Mouse (Mus musculus) kidney, postnatal 0 days (tissue): ENCODE data around the gene Cib4. TPM values are rescaled to one million over a fixed set of nuclear protein-coding genes. Genes with fewer than 3 reads are reported as not detected.

Experiments used
- ATAC-seq: fragments of 200-750 bp; cut with Nextera tagmentation; replicated peaks from 2 replicates; pipeline ENCODE4 v1.8.0; 2017; ENCODE audit warnings: low read depth, moderate number of reproducible peaks, moderate TSS enrichment, moderate library complexity; ENCODE audit not compliant: low FRiP score
- DNase-seq: peaks from one replicate; pipeline ENCODE4 v3.0.0-alpha.2; 2016; ENCODE audit warnings: low spot score
- H3K27ac ChIP-seq: fragments of 300-500 bp; sonication (generic); 2 replicates; pipeline ENCODE4 v1.5.1; 2014; ENCODE audit warnings: mild to moderate bottlenecking
- H3K27me3 ChIP-seq: fragments of 300-500 bp; sonication (generic); 2 replicates; pipeline ENCODE4 v1.6.1; 2014; ENCODE audit warnings: low read length, mixed read lengths; ENCODE audit not compliant: insufficient read depth
- H3K36me3 ChIP-seq: fragments of 300-500 bp; sonication (generic); 2 replicates; pipeline ENCODE4 v1.6.1; 2014; ENCODE audit warnings: low read length, mixed read lengths; ENCODE audit not compliant: insufficient read depth
- H3K4me1 ChIP-seq: fragments of 300-500 bp; sonication (generic); replicated peaks from 2 replicates; pipeline ENCODE4 v1.6.1; 2014; ENCODE audit warnings: antibody characterized with exemption, low read length, mixed read lengths; ENCODE audit not compliant: insufficient read depth
- H3K4me2 ChIP-seq: fragments of 300-500 bp; sonication (generic); 2 replicates; pipeline ENCODE4 v1.6.1; 2014; ENCODE audit warnings: mild to moderate bottlenecking, low read length, moderate library complexity, mixed read lengths
- H3K4me3 ChIP-seq: fragments of 300-500 bp; sonication (generic); replicated peaks from 2 replicates; pipeline ENCODE4 v1.5.1; 2014; ENCODE audit warnings: low read depth, low read length
- H3K9ac ChIP-seq: fragments of 300-500 bp; sonication (generic); 2 replicates; pipeline ENCODE4 v1.6.1; 2014; ENCODE audit warnings: low read depth, low read length
- H3K9me3 ChIP-seq: fragments of 300-500 bp; sonication (generic); replicated peaks from 2 replicates; pipeline ENCODE4 v1.6.1; 2016; ENCODE audit warnings: low read length, inconsistent platforms, mixed read lengths
- CTCF ChIP-seq: IDR thresholded peaks from 2 replicates; pipeline ENCODE4 v1.5.1; 2016; ENCODE audit warnings: antibody characterized with exemption, low read depth, mild to moderate bottlenecking, moderate library complexity
- WGBS: fragments of 180-500 bp; shearing (Covaris S2); extraction: QIAGEN DNeasy Blood & Tissue Kit; methylation state at CpG from one replicate; pipeline ENCODE4 v1.1.7; 2014; 5-methylcytosine and 5-hydroxymethylcytosine counted together
- polyA plus RNA-seq: library from polyadenylated mRNA; unstranded; fragments of >200 nt; fragmentation: Nextera tagmentation; extraction: Ambion mirVana; gene quantifications from 2 replicates; pipeline ENCODE4 v1.2.1, GENCODE M21; 2015

Gene Cib4
- not detected in 2 replicates for polyA plus RNA-seq

- no peak within 1 kb of the TSS for H3K9ac ChIP-seq
- 44% methylated on average over 2 of the region's 2 CpGs for WGBS
- ATAC-seq, result no peak; the same call in 1 of the 2 replicates
Observed at GRCm38 (mm10) chr5:30545698-30546097, at the start of gene Cib4. TSS of gene Cib4 (minus strand) at chr5:30545836.

GRCm38 (mm10) chr5:30594953-30595560, 49.4 kb upstream of the Cib4 start:
- 56% methylated on average over 6 of the region's 6 CpGs for WGBS
- no peak overlapping the region for H3K4me3 ChIP-seq
- no peak for TF ChIP-seq CTCF

More at GRCm38 (mm10) chr5:30545698-30546097, at the start of gene Cib4:
- TF ChIP-seq CTCF, result no peak
- no peak within 1 kb of the TSS for H3K4me3 ChIP-seq
- no peak within 1 kb of the TSS for H3K27ac ChIP-seq
- no peaks in the 10 kb centered on the region for H3K27me3 ChIP-seq
- no peak for DNase-seq
- no peaks in the 10 kb centered on the region for H3K4me1 ChIP-seq
- no peaks in the 10 kb centered on the region for H3K9me3 ChIP-seq
- H3K36me3 ChIP-seq, result no peaks in the 10 kb centered on the region
- no peak within 1 kb of the TSS for H3K4me2 ChIP-seq

GRCm38 (mm10) chr5:30593811-30594504, 48.3 kb upstream of the Cib4 start:
- H3K9me3 ChIP-seq, result no peaks in the 10 kb centered on the region
- WGBS, result 42% methylated on average over 10 of the region's 10 CpGs
- H3K4me2 ChIP-seq, result no peak overlapping the region
- TF ChIP-seq CTCF, result no peak
- no peak overlapping the region for H3K4me3 ChIP-seq
- no peak overlapping the region for H3K9ac ChIP-seq
- no peak for ATAC-seq
- no peaks in the 10 kb centered on the region for H3K36me3 ChIP-seq
- no peak overlapping the region for H3K27ac ChIP-seq
- H3K27me3 ChIP-seq, result peaks cover 12% of the 10 kb centered on the region; the same call in 1 of the 2 replicates
- DNase-seq, result no peak
- H3K4me1 ChIP-seq, result 0 out of 2 replicates have a peak, but pooled peaks cover under 1% of the 10 kb centered on the region

More at GRCm38 (mm10) chr5:30594953-30595560, 49.4 kb upstream of the Cib4 start:
- Histone ChIP-seq H3K4me2 (no peak overlapping the region), H3K27me3 (peaks cover 2% of the 10 kb centered on the region; the same call in 1 of the 2 replicates), H3K9ac (no peak overlapping the region), H3K27ac (no peak overlapping the region), H3K9me3 (no peaks in the 10 kb centered on the region), H3K36me3 (no peaks in the 10 kb centered on the region), H3K4me1 (no peaks in the 10 kb centered on the region)
- no peak for DNase-seq
- ATAC-seq, result no peak

- H3K27me3 ChIP-seq, result peaks cover 18% of the 10 kb centered on the region
- H3K27ac ChIP-seq, result no peak overlapping the region
- TF ChIP-seq CTCF, result no peak
- H3K4me3 ChIP-seq, result no peak overlapping the region
- H3K9me3 ChIP-seq, result no peaks in the 10 kb centered on the region
- no peak for ATAC-seq
- H3K9ac ChIP-seq, result no peak overlapping the region
- peaks cover 7% of the 10 kb centered on the region for H3K4me1 ChIP-seq
- no peak overlapping the region for H3K4me2 ChIP-seq
- H3K36me3 ChIP-seq, result no peaks in the 10 kb centered on the region
- 80% methylated on average over 11 of the region's 11 CpGs for WGBS
- DNase-seq, result no peak
Observed at GRCm38 (mm10) chr5:30593360-30593759, 47.7 kb upstream of the Cib4 start.

GRCm38 (mm10) chr5:30592279-30592980, 46.8 kb upstream of the Cib4 start:
- no peak overlapping the region for H3K27ac ChIP-seq
- H3K4me3 ChIP-seq, result no peak overlapping the region
- peaks cover 19% of the 10 kb centered on the region for H3K27me3 ChIP-seq
- DNase-seq (no peak), ATAC-seq (no peak)
- no peak for TF ChIP-seq CTCF
- no peaks in the 10 kb centered on the region for H3K36me3 ChIP-seq
- 82% methylated on average over 11 of the region's 11 CpGs for WGBS
- no peaks in the 10 kb centered on the region for H3K9me3 ChIP-seq
- no peak overlapping the region for H3K4me2 ChIP-seq
- H3K4me1 ChIP-seq, result peaks cover 8% of the 10 kb centered on the region
- no peak overlapping the region for H3K9ac ChIP-seq

GRCm38 (mm10) chr5:30591786-30592185, 46.1 kb upstream of the Cib4 start:
- H3K9me3 ChIP-seq, result no peaks in the 10 kb centered on the region
- no peak for TF ChIP-seq CTCF
- DNase-seq (no peak), ATAC-seq (no peak)
- peaks cover 8% of the 10 kb centered on the region for H3K4me1 ChIP-seq
- no peak overlapping the region for H3K4me3 ChIP-seq
- no peak overlapping the region for H3K4me2 ChIP-seq
- H3K36me3 ChIP-seq, result no peaks in the 10 kb centered on the region
- 69% methylated on average over 8 of the region's 8 CpGs for WGBS
- no peak overlapping the region for H3K27ac ChIP-seq
- no peak overlapping the region for H3K9ac ChIP-seq
- peaks cover 25% of the 10 kb centered on the region for H3K27me3 ChIP-seq
